Mouse (Mus musculus): ENCODE measurements at regions not wholly inside any gene's neighbourhood (a gene's known extent, or its start where the extent isn't known, plus 50 kb on each side); places are given as distances from the start of the nearest gene placed in this dataset.

- no peak overlapping the region for H3K4me3 ChIP-seq (replicated peaks)
- no peaks in the 10 kb centered on the region for H3K4me1 ChIP-seq
- H3K4me2 ChIP-seq: no peak overlapping the region
- no peak overlapping the region for H3K27ac ChIP-seq (replicated peaks)
- no peak for ATAC-seq (ENCODE audit: low FRiP score)
- no peaks in the 10 kb centered on the region for H3K27me3 ChIP-seq (replicated peaks)
- H3K9ac ChIP-seq (replicated peaks): no peak overlapping the region
- no peaks in the 10 kb centered on the region for H3K9me3 ChIP-seq (replicated peaks)
- WGBS: 84% methylated on average over 4 of the region's 4 CpGs
- no peaks in the 10 kb centered on the region for H3K36me3 ChIP-seq
These were observed 52.8 kb upstream of the G2e3 start for GRCm38 (mm10) chr12:51294971-51295477.

DNA sequence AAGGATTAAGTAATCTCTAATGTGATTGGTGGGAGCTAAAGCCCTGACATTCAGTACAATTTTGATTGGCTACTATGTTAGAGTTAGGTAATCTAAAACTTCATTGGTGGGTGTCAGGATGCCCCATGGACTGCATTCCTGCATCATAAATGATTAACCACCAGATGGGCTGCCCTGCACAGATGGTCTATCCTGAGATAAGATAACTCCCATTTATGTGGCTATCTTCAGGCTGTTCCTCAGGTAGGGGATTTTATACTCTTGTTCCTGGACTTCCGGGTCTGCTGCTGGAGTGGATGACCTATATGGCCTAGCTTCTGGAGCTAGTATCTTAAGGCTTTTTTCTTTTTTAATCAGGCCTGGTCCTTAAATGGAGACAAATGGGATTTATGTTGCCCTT, 69.5 kb upstream of the G2e3 start:
- Histone ChIP-seq H3K4me2 (no peak overlapping the region), H3K27me3 (replicated peaks) (no peaks in the 10 kb centered on the region), H3K4me3 (replicated peaks) (no peak overlapping the region), H3K9me3 (replicated peaks) (no peaks in the 10 kb centered on the region), H3K9ac (replicated peaks) (no peak overlapping the region), H3K27ac (replicated peaks) (no peak overlapping the region), H3K4me1 (no peaks in the 10 kb centered on the region), H3K36me3 (no peaks in the 10 kb centered on the region)
- ATAC-seq (ENCODE audit: low FRiP score): no peak
- WGBS: 88% methylated on average over 1 of the region's 1 CpGs

GRCm38 (mm10) chr12:51275818-51276538, 71.9 kb upstream of the G2e3 start:
- H3K9me3 ChIP-seq (replicated peaks): no peaks in the 10 kb centered on the region
- peak; percentile 63; the same call in 1 of the 2 replicates for ATAC-seq (ENCODE audit: low FRiP score)
- H3K27me3 ChIP-seq (replicated peaks): no peaks in the 10 kb centered on the region
- H3K4me2 ChIP-seq: peak overlapping the region; percentile 22; the same call in 1 of the 2 replicates
- H3K9ac ChIP-seq (replicated peaks): no peak overlapping the region
- H3K4me1 ChIP-seq: no peaks in the 10 kb centered on the region
- H3K27ac ChIP-seq (replicated peaks): no peak overlapping the region
- WGBS: 49% methylated on average over 14 of the region's 14 CpGs
- H3K4me3 ChIP-seq (replicated peaks): no peak overlapping the region
- H3K36me3 ChIP-seq: no peaks in the 10 kb centered on the region

GRCm38 (mm10) chr12:51273486-51273885, 74.4 kb upstream of the G2e3 start:
- WGBS: 89% methylated on average over 5 of the region's 5 CpGs
- Histone ChIP-seq H3K4me1 (no peaks in the 10 kb centered on the region), H3K4me2 (no peak overlapping the region), H3K4me3 (replicated peaks) (no peak overlapping the region), H3K36me3 (no peaks in the 10 kb centered on the region), H3K27me3 (replicated peaks) (no peaks in the 10 kb centered on the region), H3K9ac (replicated peaks) (no peak overlapping the region), H3K9me3 (replicated peaks) (no peaks in the 10 kb centered on the region), H3K27ac (replicated peaks) (no peak overlapping the region)
- no peak for ATAC-seq (ENCODE audit: low FRiP score)

- ATAC-seq (ENCODE audit: low FRiP score): no peak
- Histone ChIP-seq H3K36me3 (no peaks in the 10 kb centered on the region), H3K4me2 (no peak overlapping the region), H3K4me1 (no peaks in the 10 kb centered on the region), H3K27me3 (replicated peaks) (no peaks in the 10 kb centered on the region), H3K9me3 (replicated peaks) (no peaks in the 10 kb centered on the region), H3K27ac (replicated peaks) (no peak overlapping the region), H3K9ac (replicated peaks) (no peak overlapping the region), H3K4me3 (replicated peaks) (no peak overlapping the region)
- WGBS: 89% methylated on average over 7 of the region's 7 CpGs
These were observed 105.0 kb upstream of the G2e3 start for GRCm38 (mm10) chr12:51242839-51243238.

DNA sequence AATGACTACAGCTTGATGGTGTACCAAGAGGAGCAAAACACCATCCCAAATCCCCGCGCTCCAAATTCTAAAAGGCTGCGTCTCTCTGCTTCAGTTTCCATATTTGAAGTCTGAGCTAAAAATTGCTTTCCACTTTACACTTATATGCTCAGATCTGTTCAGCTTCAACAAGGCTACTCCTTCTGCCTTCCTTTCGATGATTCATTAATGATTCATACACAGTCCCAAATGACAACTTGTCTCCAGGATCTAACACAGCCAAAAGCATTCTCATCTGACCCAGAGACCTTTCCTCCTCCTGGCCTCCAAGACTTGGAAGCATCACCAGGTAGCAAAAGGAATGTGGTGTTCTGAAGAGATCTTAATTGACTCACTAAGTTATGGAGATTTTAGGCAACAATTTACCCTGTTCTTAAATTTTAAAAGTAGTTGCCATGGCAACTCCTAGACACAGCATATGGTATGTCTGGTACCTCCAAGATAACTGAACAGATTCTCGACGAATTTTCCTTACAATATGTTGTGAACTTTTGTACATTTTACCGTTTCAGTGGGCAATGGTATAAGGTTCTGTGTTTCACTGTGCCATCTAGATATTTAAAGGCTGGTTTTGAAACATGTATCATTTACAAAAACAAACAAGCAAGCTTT, 106.6 kb upstream of the G2e3 start:
- Histone ChIP-seq H3K4me3 (replicated peaks) (no peak overlapping the region), H3K9me3 (replicated peaks) (no peaks in the 10 kb centered on the region), H3K4me1 (no peaks in the 10 kb centered on the region), H3K9ac (replicated peaks) (no peak overlapping the region), H3K27me3 (replicated peaks) (no peaks in the 10 kb centered on the region), H3K27ac (replicated peaks) (no peak overlapping the region), H3K36me3 (no peaks in the 10 kb centered on the region), H3K4me2 (no peak overlapping the region)
- 81% methylated on average over 7 of the region's 7 CpGs for WGBS
- no peak for ATAC-seq (ENCODE audit: low FRiP score)

DNA sequence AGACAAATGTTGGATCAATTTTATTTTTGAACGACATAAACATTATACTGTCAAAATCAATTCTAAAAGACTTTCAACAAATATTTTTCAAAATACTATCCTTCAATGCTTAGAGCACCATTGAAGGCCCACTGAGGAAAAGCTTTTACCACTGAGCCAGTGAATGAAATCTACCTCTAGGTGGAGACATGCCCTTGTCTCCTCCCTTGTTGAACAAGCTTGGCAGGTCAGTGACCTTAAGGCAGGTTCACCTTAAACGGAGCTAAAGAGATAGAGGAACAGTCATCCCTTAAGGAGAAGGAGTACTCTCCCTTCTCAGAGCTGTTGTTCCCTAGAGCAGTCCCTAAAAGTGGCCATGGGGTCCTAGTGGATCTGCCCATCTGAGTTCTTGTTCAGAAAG, 136.2 kb upstream of the G2e3 start:
- WGBS: 47% methylated on average over 2 of the region's 2 CpGs
- Histone ChIP-seq H3K27me3 (replicated peaks) (no peaks in the 10 kb centered on the region), H3K4me3 (replicated peaks) (no peak overlapping the region), H3K9ac (replicated peaks) (no peak overlapping the region), H3K4me2 (no peak overlapping the region), H3K36me3 (no peaks in the 10 kb centered on the region), H3K9me3 (replicated peaks) (no peaks in the 10 kb centered on the region), H3K27ac (replicated peaks) (no peak overlapping the region), H3K4me1 (no peaks in the 10 kb centered on the region)
- ATAC-seq (ENCODE audit: low FRiP score): no peak

DNA sequence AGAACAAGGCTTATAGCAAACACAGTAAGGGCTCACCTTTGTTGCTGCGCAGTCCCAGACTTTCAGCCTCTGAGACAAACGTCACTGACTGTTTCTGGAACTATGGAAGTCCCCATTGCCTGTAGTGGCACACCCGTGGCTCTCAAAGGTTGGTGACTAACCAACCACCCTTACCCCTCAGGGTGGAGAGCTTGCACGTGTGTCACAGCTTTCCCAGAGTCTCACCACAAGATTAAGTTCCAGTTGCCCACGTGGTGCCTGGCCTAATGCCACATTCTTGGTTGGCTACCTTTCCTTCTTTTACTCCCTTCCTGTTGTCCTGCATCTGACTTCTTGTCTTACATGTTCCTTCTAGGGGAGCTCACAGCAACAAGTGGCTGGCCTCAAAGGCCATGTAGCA, 151.6 kb upstream of the G2e3 start:
- Histone ChIP-seq H3K4me3 (replicated peaks) (no peak overlapping the region), H3K27ac (replicated peaks) (no peak overlapping the region), H3K4me1 (no peaks in the 10 kb centered on the region), H3K9me3 (replicated peaks) (no peaks in the 10 kb centered on the region), H3K36me3 (no peaks in the 10 kb centered on the region), H3K4me2 (no peak overlapping the region), H3K27me3 (replicated peaks) (no peaks in the 10 kb centered on the region), H3K9ac (replicated peaks) (no peak overlapping the region)
- no peak for ATAC-seq (ENCODE audit: low FRiP score)
- WGBS: 80% methylated on average over 5 of the region's 5 CpGs

DNA sequence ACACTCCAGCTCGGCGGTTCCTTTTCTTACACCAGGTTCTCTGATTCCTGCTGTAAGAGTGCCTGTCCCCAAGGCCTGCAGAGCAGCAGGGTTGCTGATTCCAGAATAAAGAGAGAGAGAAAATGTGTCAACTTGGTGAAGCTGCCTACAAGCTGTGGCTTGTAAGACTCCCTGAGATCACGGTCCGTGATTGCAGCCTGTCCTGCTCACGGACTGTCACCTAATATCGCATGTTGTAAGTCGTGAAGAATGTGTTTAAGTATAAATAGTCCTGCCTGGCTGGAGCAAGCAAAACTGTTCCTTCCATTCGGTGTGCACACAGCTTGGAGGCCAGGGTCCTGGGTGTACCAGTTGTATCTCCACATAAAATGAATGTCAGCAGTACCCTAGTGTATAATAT, 152.7 kb upstream of the G2e3 start:
- WGBS: 84% methylated on average over 8 of the region's 8 CpGs
- no peak for ATAC-seq (ENCODE audit: low FRiP score)

GRCm38 (mm10) chr12:51190754-51191153, 157.1 kb upstream of the G2e3 start:
- Histone ChIP-seq H3K27me3 (replicated peaks) (no peaks in the 10 kb centered on the region), H3K9ac (replicated peaks) (no peak overlapping the region), H3K36me3 (no peaks in the 10 kb centered on the region), H3K4me1 (no peaks in the 10 kb centered on the region), H3K9me3 (replicated peaks) (no peaks in the 10 kb centered on the region), H3K4me3 (replicated peaks) (no peak overlapping the region), H3K4me2 (no peak overlapping the region), H3K27ac (replicated peaks) (no peak overlapping the region)
- 35% methylated on average over 1 of the region's 1 CpGs for WGBS
- ATAC-seq (ENCODE audit: low FRiP score): no peak

More for the DNA sequence above, 152.7 kb upstream of the G2e3 start:
- H3K27ac ChIP-seq (replicated peaks): no peak overlapping the region
- H3K36me3 ChIP-seq: no peaks in the 10 kb centered on the region
- no peaks in the 10 kb centered on the region for H3K9me3 ChIP-seq (replicated peaks)
- H3K27me3 ChIP-seq (replicated peaks): no peaks in the 10 kb centered on the region
- no peak overlapping the region for H3K9ac ChIP-seq (replicated peaks)
- no peak overlapping the region for H3K4me2 ChIP-seq
- H3K4me3 ChIP-seq (replicated peaks): no peak overlapping the region
- H3K4me1 ChIP-seq: no peaks in the 10 kb centered on the region

- no peak for ATAC-seq (ENCODE audit: low FRiP score)
- Histone ChIP-seq H3K9ac (replicated peaks) (no peak overlapping the region), H3K4me2 (no peak overlapping the region), H3K27me3 (replicated peaks) (no peaks in the 10 kb centered on the region), H3K4me1 (no peaks in the 10 kb centered on the region), H3K9me3 (replicated peaks) (no peaks in the 10 kb centered on the region), H3K27ac (replicated peaks) (no peak overlapping the region), H3K4me3 (replicated peaks) (no peak overlapping the region), H3K36me3 (no peaks in the 10 kb centered on the region)
- WGBS: 66% methylated on average over 5 of the region's 5 CpGs
These were observed 157.7 kb upstream of the G2e3 start for GRCm38 (mm10) chr12:51190186-51190585.

DNA sequence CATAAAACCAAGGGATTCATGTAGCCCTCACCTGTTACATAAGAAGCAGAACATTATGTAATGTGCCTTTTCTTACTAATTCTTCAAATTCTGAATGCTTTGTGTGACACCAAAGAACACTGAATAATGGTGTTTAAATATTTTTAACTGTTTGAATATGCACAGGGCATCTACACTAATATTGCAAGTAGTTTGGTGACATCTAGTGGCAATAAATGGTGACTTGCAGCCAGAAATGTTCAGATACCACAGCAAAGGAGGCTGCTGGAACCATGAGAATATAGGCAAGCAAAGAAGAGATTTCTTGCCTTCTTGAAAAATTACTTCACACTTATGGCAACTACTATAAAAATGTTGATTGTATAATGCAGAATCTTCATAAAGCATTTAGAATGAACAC, 159.6 kb upstream of the G2e3 start:
- no peak overlapping the region for H3K9ac ChIP-seq (replicated peaks)
- H3K27ac ChIP-seq (replicated peaks): no peak overlapping the region
- no peaks in the 10 kb centered on the region for H3K36me3 ChIP-seq
- H3K27me3 ChIP-seq (replicated peaks): no peaks in the 10 kb centered on the region
- H3K4me2 ChIP-seq: no peak overlapping the region
- H3K9me3 ChIP-seq (replicated peaks): no peaks in the 10 kb centered on the region
- no peaks in the 10 kb centered on the region for H3K4me1 ChIP-seq
- ATAC-seq (ENCODE audit: low FRiP score): peak; percentile 85
- no peak overlapping the region for H3K4me3 ChIP-seq (replicated peaks)

Data from neural tube, embryonic 15.5 days (tissue).